Mouse (Mus musculus) hematopoietic stem cell, adult 5-6 weeks (primary cell): ENCODE measurements around the gene Wdr45b. TPM values are rescaled to one million over a fixed set of nuclear protein-coding genes. Genes with fewer than 3 reads are reported as not detected.

Experiments used
- total RNA-seq: library from RNA; stranded (forward); fragments of 172-1452, 232-1000 nt; gene quantifications from 2 replicates; pipeline ENCODE4 v1.2.3, GENCODE M21; 2017

Gene Wdr45b
- total RNA-seq, 1 experiment from 2014 or later: 54.3 TPM

Other genes with a start within 250 kb of the Wdr45b start
- not detected in 2 replicates for gene Tex19.2, start 235.8 kb downstream of the Wdr45b start, total RNA-seq
- not detected in 2 replicates for gene Tex19.1, start 208.3 kb downstream of the Wdr45b start, total RNA-seq
- gene Uts2r, start 194.2 kb downstream of the Wdr45b start, total RNA-seq: not detected in 2 replicates
- gene Hexdc, start 150.0 kb downstream of the Wdr45b start, total RNA-seq: 9.6 and 12.0 TPM in 2 replicates
- 3.6 and 10.6 TPM in 2 replicates for gene Ogfod3, start 149.7 kb downstream of the Wdr45b start, total RNA-seq
- 26.7 and 47.8 TPM in 2 replicates for gene Cybc1, start 125.1 kb downstream of the Wdr45b start, total RNA-seq
- gene Narf, start 117.2 kb downstream of the Wdr45b start, total RNA-seq: 27.1 and 28.9 TPM in 2 replicates
- gene Foxk2, start 94.5 kb downstream of the Wdr45b start, total RNA-seq: 20.8 and 34.6 TPM in 2 replicates
- gene Rab40b, start 33.8 kb upstream of the Wdr45b start, total RNA-seq: 1.4 and 1.5 TPM in 2 replicates
- 14.4 and 26.5 TPM in 2 replicates for gene Fn3krp, start 67.0 kb upstream of the Wdr45b start, total RNA-seq
- gene Fn3k, start 80.5 kb upstream of the Wdr45b start, total RNA-seq: 1.1 and 1.8 TPM in 2 replicates
- gene Tbcd, start 97.5 kb upstream of the Wdr45b start, total RNA-seq: 47.0 and 50.4 TPM in 2 replicates
- gene Zfp750, start 164.9 kb upstream of the Wdr45b start, total RNA-seq: not detected in 2 replicates